Mouse (Mus musculus) G1E-ER4 (cell line): Measurements from ENCODE around the gene Gramd2. TPM values are rescaled to one million over a fixed set of nuclear protein-coding genes. Genes with fewer than 3 reads are reported as not detected.

Experiments
- GATA1 ChIP-seq: IDR thresholded peaks from one replicate; pipeline ENCODE4 v1.8.0; 2012; ENCODE audit warnings: low read length, inconsistent platforms
- polyA plus RNA-seq: library from polyadenylated mRNA; stranded (reverse); fragments of >175 nt; gene quantifications from 2 replicates; pipeline ENCODE4 v1.2.3, GENCODE M21; 2012

Gene Gramd2
- polyA plus RNA-seq, 1 experiment: not detected

DNA sequence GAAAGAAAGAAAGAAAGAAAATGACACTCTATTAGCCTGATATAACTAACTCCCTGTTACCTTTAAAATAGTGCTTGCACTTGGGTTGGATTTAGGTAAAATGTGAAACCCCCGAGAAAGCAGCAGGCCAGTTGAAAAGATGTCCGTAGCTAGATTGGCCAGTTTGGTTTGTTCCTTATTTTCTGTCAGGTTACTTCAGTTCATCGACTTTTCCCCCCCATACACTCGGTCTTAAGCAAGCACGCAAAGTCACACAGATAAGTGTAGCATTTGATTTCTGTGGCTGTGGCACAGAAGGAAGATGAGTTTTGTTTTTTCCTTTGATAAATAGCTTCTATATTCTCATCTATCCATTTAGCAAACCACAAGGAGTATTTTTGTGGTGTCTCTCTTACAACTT is 51.2 kb downstream of the Gramd2 start:
- TF ChIP-seq GATA1: no peak

DNA sequence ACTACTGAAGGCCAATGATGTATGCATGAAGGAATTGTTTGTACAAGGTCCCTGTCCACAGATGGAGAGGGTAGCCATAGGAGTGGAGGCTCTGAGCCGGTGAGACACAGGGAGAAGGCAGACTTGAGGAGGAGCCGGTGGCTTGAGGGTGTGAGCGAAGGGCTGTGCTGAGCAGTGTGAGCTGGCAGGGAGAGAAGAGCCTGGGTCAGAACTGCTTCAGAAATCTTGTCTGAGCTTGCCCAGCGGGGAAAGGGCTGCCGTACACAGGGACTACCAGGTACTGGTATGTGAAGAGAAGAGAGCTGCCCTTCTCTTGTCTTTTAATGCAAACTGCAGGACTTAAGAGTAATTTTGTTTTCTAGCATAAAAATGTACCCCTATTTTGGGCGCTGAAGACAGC is 53.1 kb downstream of the Gramd2 start:
- TF ChIP-seq GATA1: no peak

DNA sequence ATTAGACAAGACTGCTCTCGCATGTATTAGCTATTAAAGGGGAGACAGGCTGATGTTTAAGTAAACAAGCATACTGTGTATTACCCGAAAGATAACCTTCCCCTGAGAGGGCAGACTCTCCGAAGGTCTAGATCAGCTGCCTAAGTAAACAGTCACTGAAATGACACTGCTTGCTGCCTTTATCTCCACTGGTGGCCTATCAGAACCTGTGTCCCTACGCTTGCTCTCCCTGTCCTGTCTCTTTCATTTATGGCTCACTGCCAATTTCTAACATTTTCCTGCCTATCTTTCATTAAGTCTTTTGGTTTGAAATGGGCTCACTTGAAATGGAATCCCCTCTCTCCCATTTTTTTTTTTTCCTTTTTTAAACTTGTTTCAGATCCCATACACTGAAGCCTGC is 55.5 kb downstream of the Gramd2 start:
- TF ChIP-seq GATA1: no peak

DNA sequence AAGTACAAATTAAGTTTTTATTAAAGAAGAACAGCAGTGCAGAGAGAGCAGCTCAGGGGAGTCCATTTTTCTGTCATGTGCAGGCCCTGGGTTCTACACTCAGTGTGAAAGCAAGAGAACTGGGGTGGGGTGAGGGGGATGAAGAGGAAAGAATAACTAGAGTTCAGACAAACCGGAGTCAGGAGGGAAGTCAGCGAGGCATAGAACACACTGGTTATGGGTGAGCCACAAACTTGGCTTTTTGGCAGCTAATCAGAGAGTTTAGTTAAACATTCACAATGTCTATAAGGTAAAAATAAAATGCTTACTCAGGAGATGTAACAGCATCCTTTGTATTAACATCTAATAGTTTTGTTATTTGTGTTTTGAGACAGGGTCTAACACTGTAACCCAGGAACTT is 60.6 kb downstream of the Gramd2 start:
- no peak for TF ChIP-seq GATA1

DNA sequence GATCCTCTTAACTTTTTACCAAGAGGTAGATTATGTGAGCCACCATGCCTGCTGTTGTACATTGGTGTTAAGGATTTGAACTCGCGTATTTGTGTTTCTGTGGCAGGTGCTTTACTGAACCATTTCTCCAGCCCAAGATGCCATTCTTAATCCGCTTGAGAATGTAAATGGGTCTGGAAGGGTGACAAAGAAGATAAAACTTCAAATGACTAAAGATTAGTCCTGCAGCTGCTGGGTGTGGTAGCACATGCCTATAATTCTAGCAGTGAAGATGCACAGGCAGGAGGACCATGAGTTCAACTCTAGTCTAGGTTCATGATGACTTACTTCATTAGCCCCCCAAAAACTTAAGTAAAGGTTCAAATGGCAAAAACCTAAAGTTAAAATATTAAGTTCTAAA is 64.0 kb downstream of the Gramd2 start:
- no peak for TF ChIP-seq GATA1

DNA sequence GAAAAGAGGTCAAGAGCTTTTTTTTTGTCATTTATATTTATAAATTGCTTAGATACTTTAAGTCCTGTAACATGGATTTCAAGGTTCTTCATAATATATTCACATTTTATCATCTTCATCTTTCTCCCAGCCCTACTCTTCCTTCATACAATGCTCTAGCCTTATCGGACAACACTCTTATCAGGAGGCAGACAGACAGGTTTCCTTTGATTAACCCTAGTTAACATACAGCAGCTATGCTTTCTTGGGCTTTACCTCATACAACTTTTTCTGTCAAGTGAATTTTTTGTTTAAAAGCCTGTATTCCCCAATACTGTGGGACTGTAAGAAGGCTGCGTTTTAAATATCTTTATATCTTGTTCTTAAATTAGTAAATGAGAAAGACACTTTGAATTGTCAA is 68.4 kb downstream of the Gramd2 start:
- TF ChIP-seq GATA1: no peak

DNA sequence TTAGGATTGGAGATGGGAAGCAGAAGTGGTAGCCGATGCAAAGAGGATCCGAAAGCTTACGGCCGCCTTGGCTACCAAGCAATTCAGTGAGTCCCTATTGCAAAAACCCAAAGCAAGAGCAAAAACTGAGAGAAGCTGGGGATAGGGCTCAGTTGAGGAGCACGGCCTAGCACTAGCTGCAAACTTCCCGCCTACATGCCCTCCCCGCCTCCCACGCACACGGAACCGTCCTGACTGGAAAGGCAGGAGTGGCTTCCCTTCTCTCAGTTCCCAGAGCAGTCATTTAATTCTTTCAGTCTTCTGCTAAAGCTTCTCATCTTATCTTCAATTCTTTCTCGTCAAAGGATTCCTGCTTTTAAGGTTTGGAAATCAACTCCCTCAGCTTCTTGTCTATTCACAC is 69.0 kb downstream of the Gramd2 start:
- no peak for TF ChIP-seq GATA1

DNA sequence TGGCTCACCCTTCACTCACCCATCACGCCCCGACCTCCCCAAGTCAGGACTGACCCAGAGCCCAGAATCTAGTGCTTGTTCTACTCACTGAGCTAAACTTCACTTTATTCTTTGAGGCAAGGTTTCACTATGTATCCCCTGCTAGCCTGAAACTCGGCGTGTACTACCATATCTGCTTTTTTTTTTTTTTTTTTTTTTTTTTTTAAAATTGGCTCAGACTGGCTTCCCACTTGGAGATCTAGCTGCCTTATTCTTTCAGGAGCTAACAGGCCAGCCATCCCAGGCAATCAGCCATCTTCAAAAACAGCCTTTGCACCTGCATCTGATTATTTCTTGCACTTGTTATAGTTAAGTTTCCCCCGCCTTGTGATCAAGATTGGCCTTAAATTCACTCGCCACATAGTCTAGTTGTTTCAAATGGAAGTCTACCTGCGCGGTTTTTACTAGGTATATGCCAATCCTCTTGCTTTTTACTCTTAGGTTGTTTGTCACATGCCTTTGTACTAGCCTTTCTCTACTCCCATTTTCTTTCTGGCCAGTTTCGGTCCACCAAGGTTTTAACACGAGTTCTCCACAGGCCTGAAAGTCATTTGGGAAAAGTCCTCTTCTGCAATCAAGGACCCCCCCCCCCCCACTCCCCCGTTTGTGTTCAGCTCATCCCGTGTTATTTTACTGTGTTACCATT is 69.8 kb downstream of the Gramd2 start:
- TF ChIP-seq GATA1: no peak

DNA sequence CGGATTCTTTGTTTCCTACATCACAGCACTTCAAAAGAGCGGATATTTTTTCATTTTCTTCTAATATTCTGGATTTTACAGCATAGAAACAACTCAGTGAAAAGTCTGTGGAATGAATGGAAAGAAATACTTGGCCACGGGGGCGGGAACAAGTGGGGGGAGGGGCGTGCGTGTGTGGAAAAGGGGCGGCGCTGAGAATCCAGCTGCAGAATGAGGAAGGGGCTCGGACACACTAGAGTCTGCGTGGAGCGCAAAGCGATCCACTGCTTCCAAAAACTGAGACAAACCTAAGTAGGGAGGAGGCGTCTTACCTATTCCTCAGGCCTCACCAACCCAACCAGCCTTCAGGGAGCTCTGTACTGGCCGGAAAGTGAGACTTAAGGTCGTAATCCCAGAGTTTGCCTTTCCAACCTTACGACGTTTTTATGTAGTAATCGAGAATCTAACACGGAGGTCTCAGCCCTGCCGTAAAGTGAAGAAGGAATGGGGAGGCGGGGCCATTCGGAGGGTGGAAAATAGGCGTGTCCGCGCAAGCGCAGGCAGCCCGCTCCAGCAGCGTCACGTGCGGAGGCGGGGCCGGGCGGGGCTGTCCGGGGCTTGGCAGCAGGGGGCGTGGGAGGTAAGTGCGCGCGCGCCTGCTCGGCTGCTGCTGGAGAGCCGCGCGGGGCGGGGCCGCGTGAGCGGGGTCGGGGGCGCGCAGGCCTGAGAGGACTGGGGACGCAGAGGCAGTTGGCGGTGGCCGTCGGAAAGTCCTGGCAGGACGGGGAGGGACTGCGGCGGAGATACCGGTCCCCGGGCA is 70.5 kb downstream of the Gramd2 start, which contains the start of the genes Senp8 and Myo9a:
Gene Senp8, minus strand, starts transcription at position 444 of the 799 bp plus-strand sequence.
Gene Myo9a, plus strand, starts transcription at position 630 of the 799 bp plus-strand sequence.
- no peak for TF ChIP-seq GATA1

DNA sequence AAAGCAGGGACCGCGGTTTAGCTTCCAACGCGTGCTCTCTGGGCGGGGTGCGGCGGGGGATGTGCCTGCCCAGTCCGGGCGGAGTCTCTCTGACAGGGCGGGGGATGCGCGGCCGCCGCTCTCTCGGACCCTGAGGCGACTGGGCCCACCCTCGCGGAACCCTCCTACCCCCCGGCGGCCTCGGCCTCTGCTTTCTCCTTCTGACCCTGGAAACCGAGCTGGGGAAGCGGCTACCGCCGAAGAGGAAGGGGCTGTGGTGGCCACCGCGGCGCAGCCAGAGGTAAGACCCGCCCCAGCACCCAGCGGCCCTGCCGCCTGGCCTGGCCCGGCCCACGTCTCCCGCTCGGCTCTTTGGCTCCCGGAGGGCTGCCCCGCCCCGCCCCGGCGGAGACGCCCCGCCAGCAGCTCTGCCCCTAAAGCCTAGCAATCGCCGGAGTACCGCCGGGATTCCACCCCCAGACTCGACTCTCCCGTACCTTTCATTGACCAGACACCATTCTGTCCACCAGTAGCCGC is 71.2 kb downstream of the Gramd2 start:
- no peak for TF ChIP-seq GATA1

DNA sequence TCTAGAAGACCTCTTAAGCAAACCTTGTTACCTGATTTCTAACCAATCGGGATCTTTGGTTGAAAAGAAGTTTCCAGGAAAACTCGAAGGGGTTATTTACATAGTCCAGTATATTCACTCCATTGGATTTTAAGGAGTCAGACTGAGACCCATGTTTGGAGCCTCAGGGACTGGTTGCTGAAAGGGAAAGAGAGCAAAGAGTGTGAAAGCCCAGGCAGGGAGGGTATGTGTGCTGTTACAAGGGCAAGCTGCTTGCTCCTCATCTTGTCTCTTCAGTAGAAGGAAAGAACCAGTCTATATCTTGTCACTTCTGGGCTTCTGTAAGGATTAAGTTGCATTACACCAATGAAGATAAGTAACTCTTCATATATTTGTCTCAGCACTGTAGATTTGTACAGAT is 72.0 kb downstream of the Gramd2 start:
- TF ChIP-seq GATA1: no peak

DNA sequence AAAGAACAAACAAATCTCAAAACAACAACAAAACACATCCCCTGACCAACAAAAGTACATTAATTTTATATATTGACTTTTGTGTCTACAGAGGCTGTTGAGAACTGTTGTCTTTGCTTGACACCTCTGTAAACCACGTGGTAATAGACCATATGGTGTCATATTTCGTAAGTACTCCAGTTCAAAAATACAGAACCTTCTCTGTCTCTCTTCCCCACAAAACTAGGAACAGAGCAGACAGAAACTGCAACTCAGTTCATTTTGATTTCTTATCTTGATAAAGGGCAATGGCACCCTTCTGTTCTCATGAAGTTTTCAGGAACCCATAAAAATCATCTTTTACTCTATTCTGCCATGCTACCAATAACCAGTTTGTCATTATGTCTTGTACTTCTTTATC is 75.3 kb downstream of the Gramd2 start:
- TF ChIP-seq GATA1: no peak

DNA sequence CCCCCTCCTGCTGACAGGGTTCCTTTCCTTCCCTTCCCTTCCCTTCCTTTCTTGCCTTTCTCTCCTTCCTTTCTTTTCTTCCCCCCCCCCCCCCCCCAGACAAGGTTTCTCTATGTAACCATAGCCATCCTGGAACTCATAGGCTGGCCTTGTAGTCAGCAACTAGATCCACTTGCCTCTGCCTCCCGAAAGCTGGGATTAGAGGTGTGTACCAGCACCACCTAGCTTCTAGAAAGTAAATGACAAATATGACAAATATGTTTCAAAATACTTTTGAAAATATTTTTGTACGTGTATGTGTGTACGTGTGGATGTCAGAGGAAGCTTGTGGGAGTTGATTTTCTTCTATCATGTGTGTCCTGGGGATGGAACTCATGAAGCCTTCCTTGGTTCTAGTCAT is 80.6 kb downstream of the Gramd2 start:
- TF ChIP-seq GATA1: no peak

Other genes starting within 250 kb of the Gramd2 start
- gene Arih1, start 193.5 kb upstream of the Gramd2 start, polyA plus RNA-seq: 53.2 and 61.7 TPM in 2 replicates
- gene Hexa, start 140.6 kb upstream of the Gramd2 start, polyA plus RNA-seq: not detected in 2 replicates
- not detected in 2 replicates for gene Tmem202, start 140.3 kb upstream of the Gramd2 start, polyA plus RNA-seq
- gene Celf6, start 102.2 kb upstream of the Gramd2 start, polyA plus RNA-seq: not detected in 2 replicates
- 6.9 and 8.4 TPM in 2 replicates for gene Parp6, start 62.9 kb upstream of the Gramd2 start, polyA plus RNA-seq
- gene Pkm, start 23.8 kb upstream of the Gramd2 start, polyA plus RNA-seq: 904 and 1,415 TPM in 2 replicates
- 0.19 and 0.28 TPM in 2 replicates for gene Senp8, start 70.6 kb downstream of the Gramd2 start, polyA plus RNA-seq
- gene Myo9a, start 70.8 kb downstream of the Gramd2 start, polyA plus RNA-seq: 0.46 and 0.79 TPM in 2 replicates